Mouse (Mus musculus): ENCODE data around the gene Mdk. TPM values are rescaled to one million over a fixed set of nuclear protein-coding genes. Genes with fewer than 3 reads are reported as not detected.

Mdk gene
- polyA plus RNA-seq, 1 experiment from 2014 or later = 639 TPM

- WGBS = 66% methylated on average over 3 of the region's 3 CpGs
- no peaks in the 10 kb centered on the region for H3K9me3 ChIP-seq (replicated peaks; ENCODE audit: low read length)
- H3K27ac ChIP-seq = peak overlapping the region; percentile 65; the same call in 1 of the 2 replicates
- no peak for TF ChIP-seq CTCF (IDR thresholded peaks at IDR 0.05; ENCODE audit: low read depth)
- no peaks in the 10 kb centered on the region for H3K36me3 ChIP-seq (ENCODE audit: insufficient read depth, low read length)
- no peak for DNase-seq (ENCODE audit: low spot score)
- peak overlapping the region; percentile 92 for H3K4me2 ChIP-seq (ENCODE audit: low read length)
- H3K4me3 ChIP-seq (replicated peaks; ENCODE audit: low read depth, low read length) = peak overlapping the region; percentile 23
- no peak for ATAC-seq (replicated peaks; ENCODE audit: low FRiP score, low read depth)
- no peaks in the 10 kb centered on the region for H3K27me3 ChIP-seq (ENCODE audit: insufficient read depth, low read length)
- H3K9ac ChIP-seq (ENCODE audit: low read depth, low read length) = no peak overlapping the region
- peaks cover 13% of the 10 kb centered on the region for H3K4me1 ChIP-seq (replicated peaks; ENCODE audit: insufficient read depth, low read length)
These were observed 32.6 kb upstream of the Mdk start for GRCm38 (mm10) chr2:91964610-91965204.

- Histone ChIP-seq H3K4me2 (ENCODE audit: low read length) (peak overlapping the region; percentile 92), H3K27me3 (ENCODE audit: insufficient read depth, low read length) (no peaks in the 10 kb centered on the region), H3K4me1 (replicated peaks; ENCODE audit: insufficient read depth, low read length) (peaks cover 16% of the 10 kb centered on the region), H3K9ac (ENCODE audit: low read depth, low read length) (peak overlapping the region; percentile 92), H3K9me3 (replicated peaks; ENCODE audit: low read length) (no peaks in the 10 kb centered on the region), H3K27ac (peak overlapping the region; percentile 78), H3K4me3 (replicated peaks; ENCODE audit: low read depth, low read length) (peak overlapping the region; percentile 86), H3K36me3 (ENCODE audit: insufficient read depth, low read length) (no peaks in the 10 kb centered on the region)
- ATAC-seq (replicated peaks; ENCODE audit: low FRiP score, low read depth) (peak; percentile 93), DNase-seq (ENCODE audit: low spot score) (peak; percentile 96)
- TF ChIP-seq CTCF (IDR thresholded peaks at IDR 0.05; ENCODE audit: low read depth) = peak; percentile 83
- 1% methylated on average over 39 of the region's 57 CpGs for WGBS
These were observed 31.4 kb upstream of the Mdk start for GRCm38 (mm10) chr2:91963443-91963932.

GRCm38 (mm10) chr2:91962864-91963401, 30.8 kb upstream of the Mdk start:
- Histone ChIP-seq H3K36me3 (ENCODE audit: insufficient read depth, low read length) (no peaks in the 10 kb centered on the region), H3K27ac (peak overlapping the region; percentile 78), H3K4me2 (ENCODE audit: low read length) (peak overlapping the region; percentile 92), H3K4me1 (replicated peaks; ENCODE audit: insufficient read depth, low read length) (peaks cover 16% of the 10 kb centered on the region), H3K9me3 (replicated peaks; ENCODE audit: low read length) (no peaks in the 10 kb centered on the region), H3K4me3 (replicated peaks; ENCODE audit: low read depth, low read length) (peak overlapping the region; percentile 86), H3K9ac (ENCODE audit: low read depth, low read length) (peak overlapping the region; percentile 92), H3K27me3 (ENCODE audit: insufficient read depth, low read length) (no peaks in the 10 kb centered on the region)
- under 1% methylated on average over 30 of the region's 39 CpGs for WGBS
- no peak for TF ChIP-seq CTCF (IDR thresholded peaks at IDR 0.05; ENCODE audit: low read depth)
- ATAC-seq (replicated peaks; ENCODE audit: low FRiP score, low read depth) (peak; percentile 23; the same call in 1 of the 2 replicates), DNase-seq (ENCODE audit: low spot score) (no peak)

- no peak for DNase-seq (ENCODE audit: low spot score)
- no peak for TF ChIP-seq CTCF (IDR thresholded peaks at IDR 0.05; ENCODE audit: low read depth)
- no peaks in the 10 kb centered on the region for H3K36me3 ChIP-seq (ENCODE audit: insufficient read depth, low read length)
- peaks cover 16% of the 10 kb centered on the region for H3K4me1 ChIP-seq (replicated peaks; ENCODE audit: insufficient read depth, low read length)
- peak overlapping the region; percentile 92 for H3K9ac ChIP-seq (ENCODE audit: low read depth, low read length)
- peak overlapping the region; percentile 86 for H3K4me3 ChIP-seq (replicated peaks; ENCODE audit: low read depth, low read length)
- WGBS = 46% methylated on average over 4 of the region's 4 CpGs
- peak; percentile 4; the same call in 1 of the 2 replicates for ATAC-seq (replicated peaks; ENCODE audit: low FRiP score, low read depth)
- peak overlapping the region; percentile 92 for H3K4me2 ChIP-seq (ENCODE audit: low read length)
- no peaks in the 10 kb centered on the region for H3K27me3 ChIP-seq (ENCODE audit: insufficient read depth, low read length)
- H3K9me3 ChIP-seq (replicated peaks; ENCODE audit: low read length) = no peaks in the 10 kb centered on the region
- H3K27ac ChIP-seq = peak overlapping the region; percentile 78
These were observed 30.0 kb upstream of the Mdk start for GRCm38 (mm10) chr2:91961901-91962761.

- H3K27me3 ChIP-seq (ENCODE audit: insufficient read depth, low read length) = no peaks in the 10 kb centered on the region
- H3K4me1 ChIP-seq (replicated peaks; ENCODE audit: insufficient read depth, low read length) = peaks cover 16% of the 10 kb centered on the region
- no peak overlapping the region for H3K4me3 ChIP-seq (replicated peaks; ENCODE audit: low read depth, low read length)
- H3K9me3 ChIP-seq (replicated peaks; ENCODE audit: low read length) = no peaks in the 10 kb centered on the region
- 91% methylated on average over 5 of the region's 5 CpGs for WGBS
- no peak overlapping the region for H3K9ac ChIP-seq (ENCODE audit: low read depth, low read length)
- H3K27ac ChIP-seq = no peak overlapping the region
- no peak overlapping the region for H3K4me2 ChIP-seq (ENCODE audit: low read length)
- TF ChIP-seq CTCF (IDR thresholded peaks at IDR 0.05; ENCODE audit: low read depth) = no peak
- no peaks in the 10 kb centered on the region for H3K36me3 ChIP-seq (ENCODE audit: insufficient read depth, low read length)
- no peak for DNase-seq (ENCODE audit: low spot score)
- no peak for ATAC-seq (replicated peaks; ENCODE audit: low FRiP score, low read depth)
These were observed 28.4 kb upstream of the Mdk start for GRCm38 (mm10) chr2:91960459-91960858.
